Mouse (Mus musculus): ENCODE data around the gene Deaf1. TPM values are rescaled to one million over a fixed set of nuclear protein-coding genes. Genes with fewer than 3 reads are reported as not detected.

Gene Deaf1
- total RNA-seq (2015; ENCODE audit: low replicate concordance) (46.5 and 55.8 TPM in 2 replicates), total RNA-seq (2017; ENCODE audit: low replicate concordance) (26.2 and 40.8 TPM in 2 replicates)

DNA sequence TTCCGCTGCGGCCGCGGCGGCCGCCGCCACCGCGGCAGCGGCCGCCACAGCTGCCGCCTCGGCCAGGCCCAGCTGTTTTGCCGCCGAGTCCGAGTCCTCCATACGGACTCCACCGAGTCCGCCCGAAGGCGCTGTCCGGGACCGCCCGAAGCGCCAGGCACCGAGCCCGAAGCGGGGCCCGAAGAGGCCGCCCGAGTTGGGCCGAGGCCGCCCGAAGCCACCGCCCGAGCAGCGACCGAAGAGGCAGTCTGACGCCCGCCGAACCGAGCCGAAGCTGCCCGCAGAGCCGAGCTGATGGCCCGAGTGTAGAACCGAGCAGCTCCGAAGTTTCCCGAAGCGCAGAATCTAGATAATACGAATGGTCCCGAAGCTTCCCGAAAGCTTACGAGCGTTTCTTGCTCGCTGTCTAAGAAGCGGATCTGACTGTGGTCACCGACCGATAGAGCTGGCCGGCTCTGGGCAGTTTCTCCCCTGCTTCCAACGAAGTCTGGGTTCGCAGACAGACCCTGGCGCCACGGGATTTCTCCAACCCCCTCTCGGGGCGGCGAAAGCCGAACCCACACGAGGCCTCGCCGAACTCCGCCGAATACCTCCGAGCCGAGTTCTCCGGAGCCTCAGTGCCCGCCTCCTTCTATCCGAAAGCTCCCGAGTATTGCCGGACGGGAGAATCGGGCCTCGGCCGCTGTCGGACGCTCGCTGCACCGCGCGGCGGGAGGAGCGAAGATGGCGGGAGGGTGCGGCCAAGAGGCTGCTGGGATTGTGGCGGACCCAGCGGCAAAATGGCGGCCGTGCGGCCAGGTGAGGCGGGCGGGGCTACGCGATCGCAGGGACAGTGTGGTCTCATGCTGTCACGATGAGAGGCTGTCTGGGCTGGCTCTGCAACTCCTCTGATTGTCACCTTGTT, at the start of gene Deaf1, which contains the start of gene Tmem80:
Gene Deaf1 (minus strand): TSS at position 222 of the 904 bp plus-strand sequence.
Gene Tmem80 (plus strand): TSS at position 271 of the 904 bp plus-strand sequence.
- peak; percentile 89 for ATAC-seq (replicated peaks; ENCODE audit: low FRiP score, poor library complexity, severe bottlenecking)

DNA sequence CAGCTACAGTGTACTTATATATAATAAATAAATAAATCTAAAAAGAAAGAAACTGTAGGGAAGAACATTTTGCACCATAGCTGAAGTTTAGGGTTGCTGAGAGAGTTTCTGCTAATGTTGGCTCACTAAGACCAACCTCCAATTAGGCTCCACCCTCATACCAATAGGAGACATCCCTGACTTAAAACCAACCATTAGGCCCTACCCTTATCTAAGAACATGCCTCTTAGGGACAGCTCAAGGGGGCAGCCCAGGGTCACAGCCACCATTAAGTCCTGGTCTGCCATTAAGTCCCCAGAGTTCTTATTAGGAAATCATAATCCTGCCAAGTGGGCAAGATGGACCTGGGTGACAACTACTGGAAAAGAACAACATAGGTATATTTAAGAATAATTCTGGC, 46.9 kb upstream of the Deaf1 start:
- no peak for ATAC-seq (replicated peaks; ENCODE audit: low FRiP score, poor library complexity, severe bottlenecking)

DNA sequence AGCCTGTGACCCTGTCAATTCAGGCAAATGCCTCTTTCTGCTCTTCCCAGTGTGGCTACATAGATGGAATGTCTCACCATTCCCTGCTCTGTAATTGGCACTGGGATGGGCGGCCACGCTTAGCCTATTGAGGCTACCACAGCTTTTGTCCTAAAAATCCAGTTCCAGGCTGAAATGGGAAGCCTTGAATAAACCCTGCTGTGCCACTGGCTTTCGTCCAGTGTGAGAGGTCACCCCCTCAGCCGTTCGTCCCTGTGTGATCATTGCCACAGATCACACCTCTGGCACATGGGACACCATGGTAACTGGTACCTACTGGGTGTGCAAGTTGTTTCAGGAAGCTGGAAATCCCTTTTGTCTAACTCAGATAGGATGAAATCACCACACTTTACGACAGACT, 46.1 kb upstream of the Deaf1 start:
- ATAC-seq (replicated peaks; ENCODE audit: low FRiP score, poor library complexity, severe bottlenecking): no peak

DNA sequence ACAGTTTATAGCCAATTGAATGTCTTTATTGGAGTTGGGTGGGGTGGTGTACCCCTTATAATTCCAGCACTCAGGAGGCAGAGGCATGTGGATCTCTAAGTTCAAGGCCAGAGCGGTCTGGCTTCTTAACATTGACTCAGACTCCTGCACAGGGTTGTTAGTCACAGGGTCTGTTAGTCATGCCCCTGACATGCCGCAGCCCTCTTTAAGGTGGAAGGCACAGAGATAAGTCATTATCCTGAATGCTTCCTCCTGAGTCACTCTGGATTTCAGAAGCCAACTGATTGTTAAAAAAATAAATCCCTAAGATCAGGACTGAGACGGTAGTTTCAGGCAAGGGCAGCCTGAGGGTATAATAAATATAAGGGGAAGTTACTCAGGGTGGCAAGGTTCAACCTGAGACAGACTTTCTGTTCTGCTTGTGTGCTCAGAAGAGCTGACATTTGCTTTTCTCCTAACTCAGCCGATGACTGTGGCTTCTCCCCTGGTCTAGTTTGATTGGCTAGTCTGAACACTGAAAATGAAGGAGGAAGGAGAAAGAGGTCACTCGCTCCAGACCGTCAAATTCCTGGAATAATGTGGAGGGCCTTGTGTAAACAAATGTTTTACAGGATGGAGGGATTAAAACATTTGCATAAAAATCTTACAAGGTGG, 44.6 kb upstream of the Deaf1 start:
- no peak for ATAC-seq (replicated peaks; ENCODE audit: low FRiP score, poor library complexity, severe bottlenecking)

DNA sequence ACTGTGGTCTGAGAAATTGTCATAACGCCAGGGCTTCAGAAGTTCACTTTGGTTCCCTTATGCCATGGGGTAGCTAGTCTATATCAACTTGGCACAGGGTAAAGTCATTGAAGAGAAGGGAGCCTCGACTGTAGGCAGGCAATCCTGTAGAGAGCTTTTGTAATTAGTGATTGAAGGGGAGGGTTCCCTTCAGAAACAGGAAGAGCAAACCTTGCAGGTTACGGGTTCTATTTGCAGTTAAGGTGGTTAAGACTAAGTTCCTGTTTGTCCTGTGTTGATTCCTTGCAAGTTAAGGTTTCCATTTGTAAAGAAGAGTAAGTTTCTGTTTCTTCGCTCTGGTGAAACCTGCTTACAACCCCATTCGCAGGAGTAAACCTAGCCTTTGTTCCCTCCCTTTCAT, 42.4 kb upstream of the Deaf1 start:
- ATAC-seq (replicated peaks; ENCODE audit: low FRiP score, poor library complexity, severe bottlenecking): no peak

DNA sequence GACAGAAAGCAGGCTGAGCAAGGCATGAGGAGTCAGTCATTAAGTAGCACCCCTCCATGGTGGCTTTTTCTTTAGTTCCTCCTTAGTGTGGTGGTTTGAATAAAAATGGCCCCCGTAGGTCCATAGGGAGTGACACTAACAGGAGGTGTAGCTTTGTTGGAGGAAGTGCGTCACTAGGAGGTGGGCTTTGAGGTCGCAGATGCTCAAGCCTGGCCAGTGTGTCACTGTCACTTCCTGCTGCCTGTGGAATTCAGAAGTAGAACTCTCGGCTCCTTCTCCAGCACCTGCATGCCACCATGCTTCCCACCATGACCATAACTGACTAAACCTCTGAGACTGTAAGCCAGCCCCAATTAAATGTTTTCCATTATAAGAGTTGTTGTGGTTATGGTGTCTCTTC, 39.9 kb upstream of the Deaf1 start:
- ATAC-seq (replicated peaks; ENCODE audit: low FRiP score, poor library complexity, severe bottlenecking): no peak

DNA sequence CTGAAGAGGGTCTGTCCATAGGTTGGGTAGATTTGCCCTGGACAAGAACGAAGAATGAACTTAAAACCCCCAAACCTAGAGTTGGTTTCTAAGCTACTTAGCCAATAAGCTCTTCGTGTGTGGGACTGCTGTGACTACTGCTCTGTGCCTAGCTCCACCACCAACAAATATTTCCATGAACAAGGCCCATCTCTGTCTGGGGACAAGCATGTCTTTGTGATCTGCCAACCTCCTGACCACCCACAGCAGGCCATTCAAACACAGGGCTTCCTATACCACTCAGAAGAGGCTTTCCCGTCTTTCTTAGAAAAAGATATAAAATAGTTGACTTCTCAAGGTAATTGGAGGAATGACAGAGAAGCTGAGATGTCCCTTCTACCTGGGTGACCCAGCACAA, 37.6 kb upstream of the Deaf1 start:
- no peak for ATAC-seq (replicated peaks; ENCODE audit: low FRiP score, poor library complexity, severe bottlenecking)

DNA sequence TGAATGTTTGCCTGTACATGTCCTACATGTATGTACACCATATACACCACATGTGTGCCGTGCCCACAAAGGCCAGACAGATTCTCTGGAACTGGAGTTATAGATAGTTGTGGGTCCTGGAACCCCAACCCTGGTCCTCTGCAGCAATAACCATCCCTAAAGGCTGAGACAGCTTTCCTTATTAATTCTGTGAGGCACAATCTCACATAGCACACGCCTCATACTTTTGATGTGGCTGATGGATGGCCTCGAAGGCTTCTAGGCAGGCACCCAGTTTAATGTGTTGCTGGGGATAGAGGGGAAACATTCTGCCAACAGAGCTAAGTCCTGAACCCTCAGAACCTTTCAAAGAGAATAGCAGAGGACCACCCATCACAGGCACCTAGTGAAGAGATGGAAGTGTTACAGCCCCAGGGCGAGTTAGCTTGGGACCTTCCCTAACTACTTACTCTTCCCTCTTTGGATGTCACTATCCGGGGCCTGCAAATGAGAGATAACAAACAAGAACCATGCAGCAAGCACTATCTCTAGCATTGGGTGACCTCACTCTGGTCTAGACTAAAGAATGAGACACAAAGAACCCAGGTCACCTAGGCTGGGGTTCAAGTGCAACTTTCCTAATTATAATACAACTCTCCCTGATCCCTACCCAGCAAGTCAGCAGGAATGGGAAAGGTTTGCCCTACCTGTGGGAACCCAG, 37.0 kb upstream of the Deaf1 start:
- peak; percentile 82 for ATAC-seq (replicated peaks; ENCODE audit: low FRiP score, poor library complexity, severe bottlenecking)

DNA sequence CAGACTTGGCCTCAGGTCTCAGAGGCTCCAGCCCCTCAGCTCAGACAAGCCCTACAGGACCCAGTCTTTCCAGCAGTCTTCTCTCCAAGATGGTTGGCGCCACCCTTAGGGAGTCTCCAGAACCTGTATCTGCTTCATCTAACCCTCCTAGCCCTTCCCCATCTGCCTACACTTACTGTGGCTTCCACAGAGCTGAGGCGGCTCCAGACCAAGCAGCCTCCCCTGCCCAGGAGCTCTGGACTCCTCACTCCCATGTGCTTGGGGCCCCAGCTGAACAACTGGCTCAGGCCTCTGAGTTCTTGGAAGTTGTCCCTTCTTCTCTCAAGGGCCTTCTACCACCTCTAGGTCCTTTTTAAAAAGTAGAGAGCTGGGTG, 36.2 kb upstream of the Deaf1 start:
- peak; percentile 37 for ATAC-seq (replicated peaks; ENCODE audit: low FRiP score, poor library complexity, severe bottlenecking)

DNA sequence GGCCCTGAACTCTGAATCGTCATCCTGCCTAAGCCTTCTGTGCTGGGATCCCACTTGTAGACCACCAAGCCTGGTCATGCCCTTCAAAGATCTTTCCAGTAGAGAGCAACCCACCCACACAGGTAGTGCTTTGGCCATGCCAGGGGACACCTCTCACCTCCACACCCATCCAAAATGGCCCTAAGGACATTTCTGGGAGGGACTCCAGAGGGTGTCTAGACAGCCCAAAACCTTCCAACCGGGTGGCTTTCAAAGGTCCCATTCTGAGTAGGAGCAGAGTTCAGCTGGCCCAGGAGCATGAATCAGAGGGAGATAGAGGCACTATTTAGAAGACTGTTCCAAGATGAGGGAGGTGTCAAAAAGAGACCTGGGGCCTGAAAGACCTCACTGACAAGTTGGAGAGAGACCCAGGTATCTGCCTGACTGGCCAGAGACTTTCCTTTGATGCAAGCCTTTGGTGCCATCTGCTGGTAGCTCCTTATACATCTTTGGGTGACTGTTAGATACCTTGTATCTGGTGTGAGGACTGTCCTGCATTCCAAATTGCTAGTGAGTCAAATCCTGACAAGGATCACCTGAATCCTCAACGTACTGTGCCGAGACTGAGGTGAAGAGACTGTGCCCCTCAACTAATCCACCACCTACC, 35.7 kb upstream of the Deaf1 start:
- peak; percentile 75 for ATAC-seq (replicated peaks; ENCODE audit: low FRiP score, poor library complexity, severe bottlenecking)

DNA sequence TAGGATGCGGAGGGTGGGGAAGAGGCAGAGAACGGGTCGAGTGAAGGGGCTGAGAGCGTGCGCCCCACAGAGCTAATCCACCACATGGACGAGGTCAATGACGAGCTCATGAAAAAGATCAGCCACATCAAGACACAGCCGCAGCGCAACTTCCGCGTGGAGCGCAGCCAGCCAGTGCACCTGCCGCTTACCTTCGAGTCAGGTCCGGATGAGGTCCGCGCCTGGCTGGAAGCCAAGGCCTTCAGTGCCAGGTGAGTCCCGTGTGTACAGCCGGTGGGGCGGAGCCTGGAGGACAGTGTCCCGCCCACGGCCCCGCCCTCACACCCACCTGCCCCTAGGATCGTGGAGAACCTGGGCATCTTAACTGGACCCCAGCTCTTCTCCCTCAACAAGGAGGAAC, 34.0 kb upstream of the Deaf1 start:
- no peak for ATAC-seq (replicated peaks; ENCODE audit: low FRiP score, poor library complexity, severe bottlenecking)

DNA sequence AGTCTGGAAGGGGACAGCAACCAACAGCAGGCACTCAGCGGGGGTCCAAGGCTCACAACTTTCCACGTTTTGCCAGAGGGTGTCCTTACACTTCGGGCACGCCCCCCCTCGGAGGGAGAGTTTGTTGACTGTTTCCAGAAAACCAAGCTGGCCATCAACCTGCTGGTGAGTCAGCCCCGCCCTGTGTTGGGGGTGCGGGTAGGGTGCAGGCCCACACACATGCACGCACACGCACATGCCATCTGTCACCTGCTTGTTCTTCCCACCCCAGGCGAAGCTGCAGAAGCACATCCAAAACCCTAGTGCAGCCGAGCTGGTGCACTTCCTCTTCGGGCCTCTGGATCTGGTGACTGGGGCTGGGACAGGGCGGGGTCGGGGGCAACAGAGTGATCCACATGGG, 29.5 kb upstream of the Deaf1 start:
- no peak for ATAC-seq (replicated peaks; ENCODE audit: low FRiP score, poor library complexity, severe bottlenecking)

DNA sequence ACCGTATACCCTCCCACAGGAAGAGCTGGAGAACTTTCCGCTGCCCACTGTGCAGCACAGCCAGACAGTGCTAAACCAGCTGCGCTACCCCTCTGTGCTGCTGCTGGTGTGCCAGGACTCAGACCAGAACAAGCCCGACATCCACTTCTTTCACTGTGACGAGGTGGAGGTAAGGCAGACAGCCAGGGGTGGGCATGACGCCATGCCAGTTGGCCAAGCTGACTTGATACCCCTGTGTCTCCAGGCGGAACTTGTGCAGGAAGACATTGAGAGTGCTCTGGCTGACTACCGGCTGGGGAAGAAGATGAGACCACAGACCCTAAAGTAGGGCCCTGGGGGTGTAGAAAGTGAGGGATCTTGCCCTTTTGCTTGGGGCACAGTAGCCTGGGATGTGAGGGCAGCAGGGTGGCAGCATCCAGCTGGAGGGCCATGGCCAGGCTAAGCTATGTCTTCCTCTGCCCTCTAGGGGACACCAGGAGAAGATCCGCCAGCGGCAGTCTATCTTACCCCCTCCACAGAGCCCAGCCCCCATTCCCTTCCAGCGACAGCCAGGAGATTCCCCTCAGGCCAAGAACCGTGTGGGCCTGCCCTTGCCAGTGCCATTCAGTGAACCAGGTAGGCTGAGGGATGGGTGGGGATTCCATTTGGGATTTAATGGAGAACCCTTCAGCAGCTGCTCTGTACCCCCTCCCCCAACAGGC, 28.3 kb upstream of the Deaf1 start:
- ATAC-seq (replicated peaks; ENCODE audit: low FRiP score, poor library complexity, severe bottlenecking): no peak

DNA sequence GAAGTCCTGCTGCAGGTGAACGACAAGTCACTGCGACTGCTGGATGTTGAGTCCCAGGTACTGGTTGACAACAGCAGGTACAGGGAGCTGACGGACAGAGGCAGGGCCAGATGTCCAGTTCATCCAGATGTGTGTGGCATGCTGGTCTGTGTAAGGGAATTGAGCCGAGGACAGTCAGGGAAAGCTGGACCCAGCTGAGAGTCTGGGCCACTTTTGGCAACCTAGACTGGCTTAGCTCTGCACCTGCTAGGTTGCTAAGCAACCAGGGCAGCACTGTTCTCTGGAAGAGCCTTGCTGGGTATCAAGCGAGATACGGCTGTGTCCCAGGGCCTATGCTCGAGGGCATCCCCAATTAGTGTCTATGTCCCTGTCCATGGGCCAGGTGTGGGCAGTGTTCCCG, 27.6 kb upstream of the Deaf1 start:
- ATAC-seq (replicated peaks; ENCODE audit: low FRiP score, poor library complexity, severe bottlenecking): no peak

DNA sequence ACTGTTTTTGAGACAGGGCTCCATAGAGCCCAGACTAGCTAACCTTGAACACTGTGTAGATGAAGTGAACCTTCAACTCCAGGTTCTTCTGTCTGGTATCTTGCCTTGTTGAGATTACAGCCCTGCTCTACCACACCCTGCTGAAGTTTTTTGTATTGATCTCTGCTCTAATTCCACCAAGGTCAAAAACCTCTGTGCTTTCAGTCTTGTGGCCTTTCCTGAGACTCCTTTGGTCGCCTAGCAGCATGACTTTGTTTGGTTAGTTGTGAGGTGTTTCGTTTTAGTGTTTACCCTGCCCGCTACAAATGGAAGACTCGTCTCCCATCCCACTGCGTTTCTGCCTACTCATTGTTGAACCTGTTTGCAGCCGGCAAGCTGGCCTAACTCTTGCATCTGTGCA, 23.6 kb upstream of the Deaf1 start:
- ATAC-seq (replicated peaks; ENCODE audit: low FRiP score, poor library complexity, severe bottlenecking): no peak

DNA sequence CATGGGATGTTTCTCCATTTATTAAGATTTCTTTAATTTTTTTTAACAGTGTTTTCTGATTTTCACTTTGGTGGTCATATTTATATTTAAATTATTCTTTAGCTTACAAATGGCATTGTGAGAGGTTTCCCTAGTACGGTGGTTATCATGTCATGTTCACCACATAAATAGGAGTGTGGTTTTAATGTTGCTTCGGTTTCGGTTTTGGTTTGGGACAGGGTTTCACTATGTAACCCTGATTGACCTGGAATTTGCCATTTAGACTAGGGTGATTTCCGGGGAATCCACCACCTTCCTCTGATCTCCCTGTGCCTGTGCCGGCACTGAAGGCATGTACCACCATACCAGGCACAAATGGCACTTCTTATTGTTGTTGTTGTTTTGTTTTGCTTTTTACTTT, 17.3 kb upstream of the Deaf1 start:
- ATAC-seq (replicated peaks; ENCODE audit: low FRiP score, poor library complexity, severe bottlenecking): no peak

DNA sequence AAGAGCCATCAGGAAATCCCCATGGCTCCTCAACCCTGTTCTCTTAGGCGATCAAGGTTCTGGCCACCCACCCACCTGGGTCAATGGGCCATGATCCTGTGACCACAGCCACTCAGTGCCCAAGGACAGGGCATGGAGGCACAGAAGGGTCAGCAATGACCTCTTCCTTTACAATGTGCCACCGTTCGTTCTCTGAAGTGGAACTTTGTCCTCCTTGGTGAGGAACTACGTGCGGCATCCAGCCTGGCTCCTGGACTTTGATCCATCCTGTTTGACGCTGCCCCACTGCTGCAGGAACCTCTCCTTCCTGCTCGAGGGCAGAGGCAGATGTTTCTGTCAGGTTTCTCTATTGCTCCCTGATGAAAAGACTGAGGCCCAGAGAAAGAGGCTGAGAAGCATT, 16.2 kb upstream of the Deaf1 start:
- ATAC-seq (replicated peaks; ENCODE audit: low FRiP score, poor library complexity, severe bottlenecking): no peak

DNA sequence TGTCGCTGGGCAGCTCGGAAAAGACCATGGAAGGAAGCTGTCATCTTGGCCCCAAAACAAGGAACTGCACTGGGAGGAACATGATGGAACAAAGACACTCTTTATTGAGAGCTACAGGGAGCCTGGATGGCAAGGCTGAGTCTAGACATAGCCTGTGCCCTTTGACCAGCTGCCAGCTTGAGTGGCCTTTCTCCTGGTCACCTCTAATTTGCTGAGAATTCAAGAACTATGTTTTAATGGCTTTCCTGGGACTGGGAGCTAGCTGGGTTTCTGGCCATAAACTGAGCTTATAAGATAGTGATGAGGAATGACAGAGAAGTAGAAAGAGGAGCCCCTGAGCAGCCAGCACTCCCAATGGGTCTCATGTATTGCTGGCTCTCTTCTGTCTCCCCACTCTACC, 15.7 kb upstream of the Deaf1 start:
- ATAC-seq (replicated peaks; ENCODE audit: low FRiP score, poor library complexity, severe bottlenecking): no peak

DNA sequence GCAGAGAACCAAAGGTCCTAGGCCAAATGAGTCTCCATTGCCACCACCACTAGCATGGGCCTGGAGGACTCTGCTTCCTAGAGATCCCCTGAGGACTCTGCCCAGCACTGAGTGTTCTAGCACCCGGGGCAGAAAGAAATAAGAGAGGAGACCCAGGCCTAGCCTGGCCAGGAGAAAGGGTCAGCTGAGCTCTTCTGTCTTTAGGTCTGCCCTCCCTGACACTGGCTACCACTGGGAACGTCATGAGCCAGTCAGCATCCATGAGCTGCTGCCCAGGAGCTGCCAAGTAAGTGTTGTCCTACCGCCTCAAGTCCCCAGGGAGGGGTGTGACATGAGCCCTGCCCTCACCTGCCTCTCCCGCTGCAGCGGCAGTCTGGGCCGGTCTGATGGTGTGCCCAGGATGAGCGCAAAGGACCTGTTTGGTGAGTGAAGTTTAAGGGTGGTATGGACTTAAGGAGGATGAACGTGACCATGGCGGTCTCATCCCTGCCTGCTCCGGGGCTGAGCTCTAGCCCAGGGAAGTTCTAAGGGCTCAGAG, 14.3 kb upstream of the Deaf1 start:
- no peak for ATAC-seq (replicated peaks; ENCODE audit: low FRiP score, poor library complexity, severe bottlenecking)
